Mouse (Mus musculus): ENCODE measurements around the gene Cdc45.

GRCm38 (mm10) chr16:18785025-18785424, 26.8 kb downstream of the Cdc45 start:
- TF ChIP-seq POLR2A (IDR thresholded peaks at IDR 0.05; ENCODE audit: insufficient read depth, low read depth, low read length) (no peak), CTCF (IDR thresholded peaks at IDR 0.05) (no peak), EP300 (IDR thresholded peaks at IDR 0.05; ENCODE audit: insufficient read depth, low read depth, low read length) (no peak)

All from heart, adult 2 months (tissue).